Mouse (Mus musculus) inflammation-experienced regulatory T-cells, adult 6 months (primary cell): ENCODE measurements around the gene Matn3. TPM values are rescaled to one million over a fixed set of nuclear protein-coding genes. Genes with fewer than 3 reads are reported as not detected.

Experiments
- ATAC-seq: one replicate; pipeline ENCODE4 v1.8.0; 2017
- polyA plus RNA-seq, 3 experiments: library from polyadenylated mRNA; unstranded; fragments of 100-300 nt; shearing (Covaris generic); gene quantifications; one replicate each; pipeline ENCODE4 v1.2.1; 2017

Matn3 gene
- not detected for polyA plus RNA-seq

- ATAC-seq: peak; percentile 75
Measured at GRCm38 (mm10) chr12:8947714-8948464, at the start of gene Matn3. TSS of gene Matn3 (plus strand) at chr12:8947929.

GRCm38 (mm10) chr12:8898879-8899785 is 48.6 kb upstream of the Matn3 start:
- ATAC-seq: no peak

GRCm38 (mm10) chr12:8900107-8900698 is 47.5 kb upstream of the Matn3 start:
- no peak for ATAC-seq

- no peak for ATAC-seq
Measured at GRCm38 (mm10) chr12:8900919-8901663, 46.6 kb upstream of the Matn3 start.

GRCm38 (mm10) chr12:8901934-8902333 is 45.8 kb upstream of the Matn3 start:
- no peak for ATAC-seq

GRCm38 (mm10) chr12:8902479-8902878 is 45.2 kb upstream of the Matn3 start:
- no peak for ATAC-seq

GRCm38 (mm10) chr12:8912860-8913685 is 34.7 kb upstream of the Matn3 start:
- no peak for ATAC-seq

- no peak for ATAC-seq
Measured at GRCm38 (mm10) chr12:8913701-8914340, 33.9 kb upstream of the Matn3 start.

GRCm38 (mm10) chr12:8916378-8916777 is 31.4 kb upstream of the Matn3 start:
- no peak for ATAC-seq

GRCm38 (mm10) chr12:8919231-8919630 is 28.5 kb upstream of the Matn3 start:
- no peak for ATAC-seq

GRCm38 (mm10) chr12:8920996-8921393 is 26.7 kb upstream of the Matn3 start:
- ATAC-seq: no peak

GRCm38 (mm10) chr12:8921394-8922368 is 26.0 kb upstream of the Matn3 start, which contains the start of gene Laptm4a:
TSS of gene Laptm4a (plus strand) at chr12:8921664.
- ATAC-seq: peak; percentile 94

GRCm38 (mm10) chr12:8922369-8923124 is 25.2 kb upstream of the Matn3 start:
- no peak for ATAC-seq

GRCm38 (mm10) chr12:8923125-8923410 is 24.7 kb upstream of the Matn3 start:
- no peak for ATAC-seq

GRCm38 (mm10) chr12:8923603-8924002 is 24.1 kb upstream of the Matn3 start:
- no peak for ATAC-seq

- ATAC-seq: no peak
Measured at GRCm38 (mm10) chr12:8927652-8928051, 20.1 kb upstream of the Matn3 start.

GRCm38 (mm10) chr12:8928766-8929165 is 19.0 kb upstream of the Matn3 start:
- no peak for ATAC-seq

GRCm38 (mm10) chr12:8931083-8931482 is 16.6 kb upstream of the Matn3 start:
- ATAC-seq: no peak

- no peak for ATAC-seq
Measured at GRCm38 (mm10) chr12:8935349-8935748, 12.4 kb upstream of the Matn3 start.
